Mouse (Mus musculus) left cerebral cortex, adult 6 months (tissue): ENCODE data around the gene Rhebl1. TPM values are rescaled to one million over a fixed set of nuclear protein-coding genes. Genes with fewer than 3 reads are reported as not detected.

ENCODE experiments used
- long read RNA-seq, 2 experiments: library from polyadenylated mRNA; unstranded; transcript quantifications; one replicate each; pipeline ENCODE4 v2.0.0; 2019 to 2020
- polyA plus RNA-seq: library from polyadenylated mRNA; unstranded; fragments of <200 nt; fragmentation: Nextera tagmentation; gene quantifications from 2 replicates; pipeline ENCODE4 v1.2.3, GENCODE M21; 2021

The Rhebl1 gene
- polyA plus RNA-seq = 9.0 and 9.2 TPM in 2 replicates
- long read RNA-seq, experiment 1, transcript Rhebl1-201 (8 exons, 1,261 nt) = major isoform, 10 of 21 reads
- long read RNA-seq, experiment 1, partial matches to known transcripts = 3 of 21 reads
- long read RNA-seq, experiment 1, other reads (novel, unspliced or antisense) = 6 of 21 reads
- long read RNA-seq, experiment 2, transcript Rhebl1-201 (8 exons, 1,261 nt) = major isoform, 7 of 17 reads
- long read RNA-seq, experiment 2, partial matches to known transcripts = 4 of 17 reads
- long read RNA-seq, experiment 2, other reads (novel, unspliced or antisense) = 3 of 17 reads

DNA sequence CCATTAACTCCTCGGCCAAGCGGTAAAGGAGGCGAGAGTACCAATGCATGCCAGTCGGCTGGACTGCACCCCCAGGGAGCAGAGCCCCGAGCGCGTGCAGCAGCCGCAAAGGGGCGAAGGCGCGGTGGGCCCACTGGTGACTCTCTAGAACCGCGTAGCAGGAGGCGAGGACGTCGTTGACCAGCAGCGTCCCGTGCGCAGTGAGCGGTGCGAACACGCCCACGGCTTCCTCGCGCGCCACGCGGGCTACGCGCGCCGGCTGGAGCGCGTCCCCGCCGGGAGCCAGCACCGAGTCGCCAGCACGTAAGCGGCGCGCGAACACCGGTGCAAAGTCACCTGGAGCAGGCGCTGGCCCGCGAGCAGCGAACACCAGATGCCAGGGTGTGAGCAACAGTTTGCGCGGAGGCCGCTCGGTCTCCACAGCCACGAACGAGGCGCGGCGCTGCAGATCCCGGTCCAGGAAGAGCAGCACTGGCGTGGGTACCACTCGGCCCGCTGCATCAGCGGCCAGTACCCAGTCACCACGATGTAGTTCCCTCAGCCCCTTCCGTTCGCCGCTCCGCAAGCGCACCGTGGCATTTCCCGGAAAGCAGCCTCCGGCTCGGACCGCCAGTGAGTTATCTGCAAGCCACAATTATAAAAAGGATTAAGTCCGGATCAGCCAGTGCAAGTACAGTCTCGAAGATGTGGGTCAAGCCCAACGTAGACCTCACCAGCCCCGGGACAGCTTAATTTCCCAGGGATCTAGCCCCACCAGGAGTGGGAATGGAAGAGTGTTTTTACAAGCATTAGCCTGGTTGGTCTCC is at the start of gene Rhebl1:
Gene Rhebl1, minus strand, starts transcription at position 601 of the 806 bp plus-strand sequence.

DNA sequence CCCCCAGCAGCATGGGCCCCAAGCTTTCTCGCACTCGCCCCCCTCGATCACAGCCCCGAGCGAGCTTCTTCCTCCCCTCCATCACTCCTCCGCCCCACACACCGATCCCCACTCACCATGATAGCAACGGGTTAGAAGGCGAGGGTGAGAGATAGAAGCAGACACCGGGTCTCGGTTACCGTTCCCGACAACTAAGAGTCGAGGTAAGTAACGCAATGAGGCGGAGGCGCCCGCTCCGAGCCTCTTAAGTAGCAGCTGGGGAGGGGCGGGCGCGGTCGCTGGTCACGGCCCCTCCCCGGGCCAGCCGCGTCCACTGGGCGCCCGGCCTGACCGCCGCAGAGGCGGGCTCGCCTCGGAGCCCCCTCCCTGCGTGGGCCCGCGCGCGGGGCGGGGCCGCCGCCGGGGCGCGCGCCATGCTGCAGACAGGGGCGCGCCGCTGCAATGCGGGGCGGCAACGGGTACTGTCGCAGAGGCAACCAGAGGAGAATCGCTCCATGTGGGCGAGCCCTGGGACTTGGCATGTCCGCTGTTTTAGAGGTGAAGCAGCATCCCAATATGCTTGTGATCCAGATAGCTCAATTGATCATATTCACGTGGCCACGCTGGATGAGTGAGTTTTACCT is 40.0 kb upstream of the Rhebl1 start, which contains the start of gene Tuba1b:
Gene Tuba1b, minus strand, starts transcription at position 349 of the 623 bp plus-strand sequence.

GRCm38 (mm10) chr15:98917538-98918498 is 23.5 kb upstream of the Rhebl1 start, which contains the start of gene Lmbr1l:
Gene Lmbr1l (minus strand): TSS chr15:98918231.

DNA sequence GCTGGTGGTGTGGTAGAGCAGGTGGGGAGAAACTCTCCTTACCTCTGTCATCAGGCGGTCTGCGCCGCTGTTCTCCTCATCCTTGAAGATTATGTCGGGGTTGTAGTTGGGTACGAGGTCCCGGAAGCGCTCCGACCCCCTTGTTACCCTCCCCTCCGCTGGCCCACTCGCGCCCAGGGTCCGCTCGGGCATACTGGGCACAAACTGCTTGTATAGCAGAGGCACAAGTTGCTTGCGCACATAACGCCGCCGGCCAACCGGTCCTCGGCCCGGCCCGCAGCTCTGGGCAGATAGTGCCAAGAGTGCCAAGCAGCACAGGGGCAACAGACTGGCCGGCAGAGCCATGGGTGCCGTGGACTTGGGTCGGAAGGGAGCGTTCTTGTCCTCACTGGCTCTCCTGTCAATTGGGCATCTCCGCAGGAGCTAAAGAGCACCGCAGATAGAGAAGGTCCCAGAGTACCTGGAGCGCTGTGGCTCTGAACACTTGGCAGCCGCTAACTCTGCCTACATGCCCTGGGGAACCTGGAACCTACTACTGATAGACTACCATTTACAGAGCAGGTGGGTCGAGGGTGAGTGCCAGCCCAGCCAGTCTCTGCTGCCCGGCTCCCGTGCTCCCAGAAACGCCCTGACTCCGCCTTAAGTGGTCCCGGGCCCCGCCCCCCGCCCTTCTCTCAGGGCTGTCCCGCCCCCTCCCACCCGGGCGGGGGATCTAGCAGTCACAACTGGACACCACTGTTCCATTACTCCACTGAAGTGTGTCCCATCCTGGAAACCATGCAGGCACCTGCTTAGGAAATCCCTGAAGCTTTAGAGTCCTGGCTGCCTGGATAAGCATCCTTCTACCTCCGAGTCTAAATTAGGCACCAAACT is 3.8 kb upstream of the Rhebl1 start, which contains the start of gene Dhh:
Gene Dhh, minus strand, starts transcription at position 613 of the 873 bp plus-strand sequence.

DNA sequence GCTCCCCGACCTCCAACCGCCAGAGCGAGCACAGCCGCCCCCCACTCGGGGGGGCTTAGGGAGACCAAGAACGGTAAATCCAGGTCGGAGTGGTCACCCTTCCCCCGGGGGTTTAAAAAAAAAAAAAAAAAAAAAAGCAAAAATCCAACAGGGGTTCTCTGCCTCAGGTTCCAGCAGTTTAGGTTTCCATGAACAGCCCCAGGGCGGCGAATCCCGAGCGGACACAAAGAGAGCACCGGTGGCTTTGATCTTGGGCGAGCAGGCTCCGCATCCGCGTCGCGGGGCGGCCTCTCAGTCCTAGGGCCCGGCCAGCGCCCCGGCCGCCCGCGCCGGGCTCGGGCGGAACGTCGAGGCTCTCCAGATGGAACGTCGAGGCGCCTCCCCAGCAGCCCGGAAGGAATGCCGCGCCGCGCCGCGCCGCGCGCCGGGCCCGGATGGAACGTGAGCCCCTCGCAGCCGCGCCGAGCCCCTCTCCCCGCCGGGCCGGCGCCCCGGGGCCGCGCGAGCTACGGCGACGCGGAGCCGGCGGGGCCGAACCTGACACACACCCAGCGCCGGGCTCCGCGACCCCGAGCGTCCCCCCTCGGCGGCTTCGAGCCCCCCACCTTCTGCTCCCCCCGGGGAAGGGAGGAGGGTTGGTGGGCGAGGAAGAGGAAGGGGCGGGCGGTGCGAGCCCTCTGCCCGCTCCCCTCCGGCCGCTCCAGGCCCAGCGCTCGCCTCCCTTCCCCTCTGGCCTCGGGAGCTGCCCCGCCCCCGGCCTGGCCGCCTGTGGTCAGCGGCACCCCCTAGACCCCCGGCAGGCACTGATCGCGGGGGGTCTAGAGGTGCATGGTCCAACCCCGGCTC is 23.0 kb downstream of the Rhebl1 start, which contains the start of gene Kmt2d:
Gene Kmt2d, minus strand, starts transcription at position 135 of the 846 bp plus-strand sequence.

GRCm38 (mm10) chr15:98830736-98831683 is 63.3 kb downstream of the Rhebl1 start, which contains the start of gene Prkag1:
Gene Prkag1 (minus strand): TSS chr15:98831521.

Other genes starting within 250 kb of the Rhebl1 start
- gene Ddx23, start 231.6 kb downstream of the Rhebl1 start, polyA plus RNA-seq = 21.4 and 22.1 TPM in 2 replicates
- 18.2 and 20.5 TPM in 2 replicates for gene Rnd1, start 217.1 kb downstream of the Rhebl1 start, polyA plus RNA-seq
- 8.6 and 9.4 TPM in 2 replicates for gene Ccdc65, start 186.3 kb downstream of the Rhebl1 start, polyA plus RNA-seq
- gene Fkbp11, start 166.3 kb downstream of the Rhebl1 start, polyA plus RNA-seq = 3.7 and 4.3 TPM in 2 replicates
- gene Arf3, start 131.3 kb downstream of the Rhebl1 start, polyA plus RNA-seq = 83.7 and 260 TPM in 2 replicates
- gene Wnt10b, start 116.4 kb downstream of the Rhebl1 start, polyA plus RNA-seq = 0.10 TPM in 1 of 2 replicates, not detected in the other
- gene Wnt1, start 104.7 kb downstream of the Rhebl1 start, polyA plus RNA-seq = 0.93 and 1.6 TPM in 2 replicates
- gene Ddn, start 85.0 kb downstream of the Rhebl1 start, polyA plus RNA-seq = 59.9 and 75.6 TPM in 2 replicates
- gene Prkag1, start 63.0 kb downstream of the Rhebl1 start, polyA plus RNA-seq = 67.4 and 70.2 TPM in 2 replicates
- 9.8 and 13.0 TPM in 2 replicates for gene Kmt2d, start 23.3 kb downstream of the Rhebl1 start, polyA plus RNA-seq
- 0.10 and 0.11 TPM in 2 replicates for gene Dhh, start 4.0 kb upstream of the Rhebl1 start, polyA plus RNA-seq
- 1.4 and 1.8 TPM in 2 replicates for gene Lmbr1l, start 23.7 kb upstream of the Rhebl1 start, polyA plus RNA-seq
- gene Tuba1b, start 40.0 kb upstream of the Rhebl1 start, polyA plus RNA-seq = 1,314 and 1,433 TPM in 2 replicates
- not detected in 2 replicates for gene Gm49450, start 59.0 kb upstream of the Rhebl1 start, polyA plus RNA-seq
- gene Tuba1a, start 59.2 kb upstream of the Rhebl1 start, polyA plus RNA-seq = 2,725 and 3,450 TPM in 2 replicates
- gene Tuba1c, start 135.4 kb upstream of the Rhebl1 start, polyA plus RNA-seq = 2.0 and 2.2 TPM in 2 replicates
- gene Prph, start 160.6 kb upstream of the Rhebl1 start, polyA plus RNA-seq = 1.9 and 2.1 TPM in 2 replicates
- gene Troap, start 180.0 kb upstream of the Rhebl1 start, polyA plus RNA-seq = 0.09 TPM in 1 of 2 replicates, not detected in the other
- not detected in 2 replicates for gene C1ql4, start 193.3 kb upstream of the Rhebl1 start, polyA plus RNA-seq
- 0.32 TPM in 1 of 2 replicates, not detected in the other for gene Dnajc22, start 198.6 kb upstream of the Rhebl1 start, polyA plus RNA-seq
- 5.8 and 7.5 TPM in 2 replicates for gene Spats2, start 231.4 kb upstream of the Rhebl1 start, polyA plus RNA-seq